Mouse (Mus musculus) adrenal gland, adult 18-20 months (tissue): ENCODE data around the gene Cmtm2b. TPM values are rescaled to one million over a fixed set of nuclear protein-coding genes. Genes with fewer than 3 reads are reported as not detected.

Experiments
- DNase-seq, 2 experiments: peaks; one replicate each; pipeline ENCODE4 v3.0.0; 2021 to 2022; ENCODE audit warnings: low spot score in 2 of 2
- total RNA-seq, 2 experiments: library from RNA; stranded (reverse); gene quantifications; 1 replicate in 1 of 2; 2 replicates in 1 of 2; pipeline ENCODE4 v1.2.3; 2021

The Cmtm2b gene
- total RNA-seq, 2 experiments from 2014 or later = 0.45 TPM; not detected in 1

GRCm38 (mm10) chr8:104380269-104380668 is 58.2 kb downstream of the Cmtm2b start:
- no peak for DNase-seq

Other genes starting within 250 kb of the Cmtm2b start
- gene Cdh5, start 220.6 kb upstream of the Cmtm2b start, total RNA-seq = 10 to 100 TPM; 33.9 to 41.2 TPM
- 10 to 100 TPM in 1 of 2 experiments, 1 to 10 TPM in 1; 6.3 to 12.0 TPM for gene Bean1, start 151.8 kb upstream of the Cmtm2b start, total RNA-seq
- 10 to 100 TPM; 69.6 to 72.9 TPM for gene Tk2, start 73.7 kb upstream of the Cmtm2b start, total RNA-seq
- 10 to 100 TPM; 66.6 to 78.6 TPM for gene Cklf, start 71.4 kb upstream of the Cmtm2b start, total RNA-seq
- gene Cmtm2a, start 29.0 kb upstream of the Cmtm2b start, total RNA-seq = 1 to 10 TPM in 1 of 2 experiments, under 1 TPM in 1; 0.46 to 1.9 TPM
- gene Gm45711, start 12.1 kb upstream of the Cmtm2b start, total RNA-seq = not detected
- gene Cmtm1, start 12.1 kb upstream of the Cmtm2b start, total RNA-seq = under 1 TPM; 0.19 to 0.46 TPM
- gene Gm11020, start 663 bp upstream of the Cmtm2b start, total RNA-seq = not detected
- 10 to 100 TPM; 54.4 to 77.9 TPM for gene Cmtm3, start 17.2 kb downstream of the Cmtm2b start, total RNA-seq
- 10 to 100 TPM; 39.6 to 44.5 TPM for gene Cmtm4, start 73.6 kb downstream of the Cmtm2b start, total RNA-seq
- 100 to 1,000 TPM; 113 to 159 TPM for gene Dync1li2, start 120.8 kb downstream of the Cmtm2b start, total RNA-seq
- gene Terb1, start 187.7 kb downstream of the Cmtm2b start, total RNA-seq = under 1 TPM in 1 of 2 experiments, not detected in 1; 0.19 TPM
- 10 to 100 TPM; 31.2 to 38.1 TPM for gene Nae1, start 212.4 kb downstream of the Cmtm2b start, total RNA-seq
- gene Car7, start 212.5 kb downstream of the Cmtm2b start, total RNA-seq = 1 to 10 TPM; 1.6 to 3.1 TPM